Mouse (Mus musculus) forebrain, embryonic 12.5 days (tissue): ENCODE measurements around the gene Olfr519. TPM values are rescaled to one million over a fixed set of nuclear protein-coding genes. Genes with fewer than 3 reads are reported as not detected.

Experiments
- ATAC-seq: fragments of 200-750 bp; cut with Nextera tagmentation; 2 replicates; pipeline ENCODE4 v1.8.0; 2017; ENCODE audit warnings: moderate TSS enrichment; ENCODE audit not compliant: low FRiP score
- H3K27ac ChIP-seq: fragments of 300-500 bp; sonication (generic); 2 replicates; pipeline ENCODE4 v1.5.1; 2016; ENCODE audit warnings: mild to moderate bottlenecking
- H3K27me3 ChIP-seq: fragments of 300-500 bp; sonication (generic); 2 replicates; pipeline ENCODE4 v1.6.1; 2016; ENCODE audit warnings: mild to moderate bottlenecking
- H3K36me3 ChIP-seq: fragments of 300-500 bp; sonication (generic); replicated peaks from 2 replicates; pipeline ENCODE4 v1.6.1; 2016; ENCODE audit warnings: mild to moderate bottlenecking
- H3K4me1 ChIP-seq: fragments of 300-500 bp; sonication (generic); 2 replicates; pipeline ENCODE4 v1.6.1; 2016
- H3K4me2 ChIP-seq: fragments of 300-500 bp; sonication (generic); 2 replicates; pipeline ENCODE4 v1.6.1; 2016; ENCODE audit warnings: mild to moderate bottlenecking, moderate library complexity
- H3K4me3 ChIP-seq: fragments of 300-500 bp; sonication (generic); replicated peaks from 2 replicates; pipeline ENCODE4 v1.5.1; 2016; ENCODE audit warnings: mild to moderate bottlenecking
- H3K9ac ChIP-seq: fragments of 300-500 bp; sonication (generic); 2 replicates; pipeline ENCODE4 v1.6.1; 2016; ENCODE audit warnings: mild to moderate bottlenecking
- H3K9me3 ChIP-seq: fragments of 300-500 bp; sonication (generic); 2 replicates; pipeline ENCODE4 v1.6.1; 2016
- WGBS: fragments of 180-500 bp; shearing (Covaris S2); methylation state at CpG from one replicate; pipeline ENCODE4 v1.1.7; 2016; 5-methylcytosine and 5-hydroxymethylcytosine counted together
- polyA plus RNA-seq: library from polyadenylated mRNA; unstranded; fragments of >200 nt; fragmentation: Nextera tagmentation; extraction: Ambion mirVana; gene quantifications from 2 replicates; pipeline ENCODE4 v1.2.1, GENCODE M21; 2016

Gene Olfr519
- polyA plus RNA-seq, 1 experiment from 2014 or later, result not detected

- Histone ChIP-seq H3K9me3 (no peaks in the 10 kb centered on the region), H3K9ac (no peak within 1 kb of the TSS), H3K27ac (no peak within 1 kb of the TSS), H3K4me3 (no peak within 1 kb of the TSS), H3K4me1 (no peaks in the 10 kb centered on the region), H3K4me2 (no peak within 1 kb of the TSS), H3K27me3 (no peaks in the 10 kb centered on the region), H3K36me3 (no peaks in the 10 kb centered on the region)
- ATAC-seq, result no peak
- 81% methylated on average over 4 of the region's 4 CpGs for WGBS
Observed at GRCm38 (mm10) chr7:108884906-108885305, 9.3 kb downstream of the Olfr519 start, which contains the start of gene Olfr518. Gene Olfr518 (minus strand): TSS chr7:108885006.

- Histone ChIP-seq H3K27ac (no peak within 1 kb of the TSS), H3K4me1 (no peaks in the 10 kb centered on the region), H3K9ac (no peak within 1 kb of the TSS), H3K27me3 (no peaks in the 10 kb centered on the region), H3K36me3 (no peaks in the 10 kb centered on the region), H3K4me3 (no peak within 1 kb of the TSS), H3K4me2 (no peak within 1 kb of the TSS), H3K9me3 (no peaks in the 10 kb centered on the region)
- no peak for ATAC-seq
- 68% methylated on average over 2 of the region's 2 CpGs for WGBS
Observed at GRCm38 (mm10) chr7:108872279-108872678, 21.9 kb downstream of the Olfr519 start, which contains the start of gene Olfr517. Gene Olfr517 (minus strand): TSS chr7:108872379.

- H3K27me3 ChIP-seq, result no peaks in the 10 kb centered on the region
- 95% methylated on average over 2 of the region's 2 CpGs for WGBS
- H3K27ac ChIP-seq, result no peak within 1 kb of the TSS
- no peak within 1 kb of the TSS for H3K4me2 ChIP-seq
- no peak within 1 kb of the TSS for H3K4me3 ChIP-seq
- no peaks in the 10 kb centered on the region for H3K9me3 ChIP-seq
- H3K9ac ChIP-seq, result no peak within 1 kb of the TSS
- no peaks in the 10 kb centered on the region for H3K36me3 ChIP-seq
- ATAC-seq, result no peak
- H3K4me1 ChIP-seq, result no peaks in the 10 kb centered on the region
Observed at GRCm38 (mm10) chr7:108850429-108850828, 43.8 kb downstream of the Olfr519 start, which contains the start of gene Olfr516. Gene Olfr516 (minus strand): TSS chr7:108850529.

Other genes starting within 250 kb of the Olfr519 start
- not detected in 2 replicates for gene Olfr509, start 242.5 kb downstream of the Olfr519 start, polyA plus RNA-seq
- not detected in 2 replicates for gene Olfr510, start 228.0 kb downstream of the Olfr519 start, polyA plus RNA-seq
- not detected in 2 replicates for gene Olfr512, start 181.1 kb downstream of the Olfr519 start, polyA plus RNA-seq
- gene Olfr513, start 143.4 kb downstream of the Olfr519 start, polyA plus RNA-seq, result not detected in 2 replicates
- not detected in 2 replicates for gene Olfr514, start 68.4 kb downstream of the Olfr519 start, polyA plus RNA-seq
- gene Olfr516, start 43.9 kb downstream of the Olfr519 start, polyA plus RNA-seq, result not detected in 2 replicates
- not detected in 2 replicates for gene Olfr517, start 22.0 kb downstream of the Olfr519 start, polyA plus RNA-seq
- not detected in 2 replicates for gene Olfr518, start 9.4 kb downstream of the Olfr519 start, polyA plus RNA-seq
- gene Nlrp10, start 35.8 kb upstream of the Olfr519 start, polyA plus RNA-seq, result not detected in 2 replicates
- gene Eif3f, start 40.0 kb upstream of the Olfr519 start, polyA plus RNA-seq, result 78.1 and 79.0 TPM in 2 replicates
- gene Tub, start 55.9 kb upstream of the Olfr519 start, polyA plus RNA-seq, result 31.2 and 36.9 TPM in 2 replicates
- 23.6 and 25.1 TPM in 2 replicates for gene Ric3, start 188.9 kb upstream of the Olfr519 start, polyA plus RNA-seq